Mouse (Mus musculus) MEL (cell line): ENCODE measurements around the gene Csrnp1.

Experiments used
- CTCF ChIP-seq, 3 experiments: IDR thresholded peaks in 2 of 3; conservative IDR thresholded peaks in 1 of 3; 2 replicates each; pipeline ENCODE4 v1.5.1; 2011 to 2012; ENCODE audit warnings: low read length in 3 of 3, low read depth in 2 of 3, mild to moderate bottlenecking in 2 of 3, improper control_type of control experiment in 1 of 3, inconsistent platforms in 1 of 3, mixed read lengths in 1 of 3, moderate library complexity in 1 of 3; ENCODE audit not compliant: control insufficient read depth in 1 of 3, insufficient read depth in 1 of 3, poor library complexity in 1 of 3, severe bottlenecking in 1 of 3
- E2F4 ChIP-seq: IDR thresholded peaks from 2 replicates; pipeline ENCODE4 v1.6.1; 2011; ENCODE audit warnings: low read depth, low read length, improper control_type of control experiment, borderline replicate concordance
- GABPA ChIP-seq: IDR thresholded peaks from 2 replicates; pipeline ENCODE4 v1.6.1; 2012; ENCODE audit warnings: low read depth, mild to moderate bottlenecking, inconsistent platforms, low read length, improper control_type of control experiment, moderate library complexity
- MEF2A ChIP-seq: IDR thresholded peaks from 2 replicates; pipeline ENCODE4 v1.6.1; 2014; ENCODE audit warnings: low read depth, mild to moderate bottlenecking, inconsistent platforms, low read length, improper control_type of control experiment; ENCODE audit not compliant: poor library complexity, insufficient replicate concordance, severe bottlenecking; ENCODE audit errors: extremely low read depth

- TF ChIP-seq GABPA (no peak), CTCF (IDR thresholded peaks at IDR 0.05 in 2 of 3, conservative IDR thresholded peaks at IDR 0.05 in 1 of 3; ENCODE audit: control insufficient read depth in 1 of 3, insufficient read depth in 1 of 3, low read depth in 2 of 3, low read length in 3 of 3, poor library complexity in 1 of 3, severe bottlenecking in 1 of 3) (no peak), E2F4 (no peak), MEF2A (no peak)
Measured at GRCm38 (mm10) chr9:119975286-119975685, 9.2 kb downstream of the Csrnp1 start.
